Mouse (Mus musculus) T-helper 2 cell (primary cell): Measurements from ENCODE around the gene Gm11096.

Experiments used
- in situ Hi-C: fragments of 300-600 bp; cut with MboI, MseI; formaldehyde crosslinking; loops from one replicate; pipeline ENCODE4 v1.15.1; 2025; ENCODE audit warnings: high pct_unique_total_duplicates

Gm11096 gene

DNA sequence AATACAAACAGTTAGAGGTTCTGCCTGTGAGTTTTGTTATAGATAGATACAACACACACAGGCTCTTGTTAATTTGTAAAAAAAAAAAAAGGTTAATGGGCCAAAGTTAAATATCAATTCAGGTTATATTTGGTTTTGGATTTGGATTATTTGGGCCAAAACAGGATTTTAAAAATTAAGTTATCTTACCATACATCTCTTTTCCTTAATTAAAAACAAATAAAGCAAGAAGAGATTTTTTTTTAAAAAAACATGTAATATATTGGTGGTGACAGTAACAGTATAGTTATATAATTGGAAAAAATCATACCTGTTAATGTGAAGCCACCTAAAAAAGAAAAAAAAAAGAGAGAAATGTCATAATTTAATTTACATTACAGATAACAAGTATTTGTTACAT is at the start of gene Gm11096:
Gene Gm11096, plus strand, starts transcription at position 301 of the 400 bp plus-strand sequence.
- in situ Hi-C loops: no loop called here

DNA sequence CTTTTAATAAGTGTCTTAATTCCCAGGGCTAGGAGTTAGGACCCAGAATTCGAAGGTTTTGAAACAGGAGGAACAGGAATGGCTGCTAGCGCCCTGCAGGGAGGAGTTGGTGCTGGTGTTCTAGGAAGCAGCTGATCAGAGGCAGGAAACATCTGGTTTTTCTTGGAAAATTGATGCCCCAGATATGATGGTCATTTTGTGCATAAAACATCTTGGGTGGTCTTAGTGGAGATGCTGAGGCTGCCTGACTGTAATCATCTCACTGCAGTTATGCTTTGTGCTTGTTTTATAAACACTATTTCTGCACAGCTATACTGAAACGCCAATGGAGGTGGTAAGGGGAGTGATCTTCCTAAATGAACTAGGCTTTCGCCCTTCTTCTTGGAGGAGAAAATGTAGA is 48.5 kb upstream of the Gm11096 start:
- in situ Hi-C loops: no loop called here

- in situ Hi-C loops: no loop called here
Measured at GRCm38 (mm10) chr17:81394124-81394523, 47.4 kb upstream of the Gm11096 start.

- in situ Hi-C loops: no loop called here
Measured at GRCm38 (mm10) chr17:81397434-81397833, 44.1 kb upstream of the Gm11096 start.

GRCm38 (mm10) chr17:81400377-81400776 is 41.2 kb upstream of the Gm11096 start:
- in situ Hi-C loops: no loop called here

DNA sequence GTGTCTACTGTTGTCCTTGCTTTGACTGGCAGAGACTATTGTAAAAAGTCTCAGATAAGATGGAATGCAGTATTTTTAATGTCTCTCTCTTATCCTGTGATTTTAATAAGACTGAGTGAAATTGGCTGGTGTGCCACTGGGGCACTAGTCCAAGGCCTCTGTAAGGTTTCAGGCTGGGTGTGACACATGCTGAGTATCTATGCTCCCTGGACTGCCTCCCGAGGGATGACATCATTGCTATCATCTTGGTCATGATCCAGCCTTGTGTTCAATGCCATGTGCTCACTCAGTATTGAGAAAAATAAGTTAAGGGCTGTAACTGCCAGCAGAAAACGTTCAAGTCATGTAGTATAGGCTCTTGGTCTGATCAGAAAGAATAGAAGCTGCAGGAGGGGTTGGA is 38.9 kb upstream of the Gm11096 start:
- in situ Hi-C loops: no loop called here

GRCm38 (mm10) chr17:81403121-81403520 is 38.4 kb upstream of the Gm11096 start:
- in situ Hi-C loops: no loop called here

DNA sequence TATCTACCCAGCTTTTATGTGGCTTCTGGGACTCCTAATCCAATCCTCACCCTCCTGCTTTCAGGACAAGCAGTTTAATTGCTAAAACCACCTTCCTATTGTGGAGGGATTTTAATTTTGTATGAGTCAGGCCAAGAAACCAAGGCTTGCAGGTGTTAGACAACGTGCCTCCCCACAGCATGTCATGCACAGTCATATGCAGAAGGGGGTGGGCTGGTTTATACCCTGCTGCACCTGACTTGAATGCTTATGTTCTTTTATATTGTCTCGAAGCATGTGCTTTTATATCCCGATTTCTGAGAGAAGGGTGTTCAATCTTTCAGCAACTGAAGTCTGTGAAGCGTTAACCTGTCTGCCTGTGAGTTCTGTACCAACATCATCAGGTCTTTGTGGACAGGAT is 37.3 kb upstream of the Gm11096 start:
- in situ Hi-C loops: no loop called here

DNA sequence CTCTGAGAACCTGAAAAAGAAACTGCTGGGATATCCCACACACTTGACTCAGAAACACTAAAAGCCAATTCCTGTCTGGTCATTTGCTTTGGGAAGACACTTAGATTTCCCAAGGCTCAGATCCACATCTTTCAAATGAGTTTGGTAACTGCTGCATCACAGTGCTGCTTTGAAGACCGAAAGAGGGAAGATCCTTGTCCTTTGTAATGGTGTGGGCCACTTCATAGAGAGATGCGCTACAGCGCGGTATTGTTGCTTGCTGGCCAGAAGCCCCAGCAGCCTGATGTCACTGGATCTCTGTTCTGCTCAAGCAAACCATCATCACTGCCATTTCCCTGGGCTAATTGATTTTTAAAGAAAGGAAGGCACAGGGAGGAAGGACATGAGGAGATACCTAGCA is 28.8 kb upstream of the Gm11096 start:
- in situ Hi-C loops: no loop called here

DNA sequence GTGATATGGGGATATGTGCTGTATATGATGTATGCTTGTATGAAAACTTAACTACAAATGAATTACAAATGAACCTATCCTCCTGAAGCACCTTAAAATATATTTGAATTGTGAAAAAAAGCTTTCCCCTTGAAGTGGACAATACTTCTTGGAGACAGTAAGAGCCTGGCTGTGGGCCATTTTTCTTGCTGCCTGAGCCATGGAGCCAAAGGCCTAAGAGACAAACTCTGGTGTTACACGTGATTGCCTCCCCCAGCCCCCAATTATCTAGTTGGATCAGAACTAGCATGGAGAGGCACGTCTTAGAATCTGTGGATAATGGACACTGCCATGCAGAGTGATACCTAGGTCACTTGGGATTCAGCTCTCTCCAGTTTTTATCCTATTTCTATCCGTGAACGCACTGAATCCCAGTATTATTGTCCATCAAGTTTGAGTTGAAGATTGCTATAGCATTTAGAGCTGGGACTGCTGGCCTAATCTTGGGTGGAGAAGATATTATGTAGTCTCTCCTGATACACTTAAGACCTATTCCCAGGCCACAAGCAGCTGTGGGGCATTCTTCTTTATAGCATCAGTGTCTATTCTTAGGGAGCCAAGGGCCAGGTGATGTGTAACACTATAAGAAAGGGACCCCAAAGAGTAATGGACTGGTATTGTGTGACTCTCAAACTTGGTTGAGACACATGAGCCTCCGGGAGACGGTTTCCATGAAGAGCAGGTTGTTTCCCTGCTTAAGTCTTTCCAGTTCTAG is 25.0 kb upstream of the Gm11096 start:
- in situ Hi-C loops: no loop called here

GRCm38 (mm10) chr17:81419802-81420459 is 21.6 kb upstream of the Gm11096 start:
- in situ Hi-C loops: no loop called here

DNA sequence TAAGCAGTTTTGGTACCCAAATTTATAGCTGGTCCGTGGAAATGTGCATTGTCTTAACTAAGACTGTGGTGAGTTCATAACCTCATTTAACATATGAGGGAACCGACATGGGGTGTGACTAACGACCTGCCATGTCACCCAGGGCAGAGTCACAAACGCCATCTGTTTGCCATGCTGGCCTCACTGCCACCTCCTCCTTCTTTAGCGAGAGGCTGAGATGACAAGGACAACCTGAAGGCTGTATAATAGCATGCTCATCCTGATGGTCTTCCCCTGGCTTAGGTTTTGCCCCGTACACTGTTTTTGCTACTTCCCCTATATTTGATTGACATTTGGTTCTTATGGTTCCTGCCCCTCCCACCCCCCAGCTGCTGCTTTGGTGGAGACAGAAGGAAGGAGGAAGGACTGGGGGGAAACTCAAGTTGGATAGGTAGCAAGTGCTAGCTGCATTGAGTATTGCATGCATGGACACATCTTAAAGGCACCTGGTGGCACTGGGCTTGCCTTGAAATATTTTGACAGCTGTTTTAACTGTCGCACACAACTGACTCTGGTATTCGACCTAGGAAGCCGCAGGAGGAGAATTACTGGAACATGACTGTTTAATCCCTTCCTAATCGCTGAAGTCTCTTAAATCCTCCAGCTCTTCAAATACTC is 17.2 kb upstream of the Gm11096 start:
- in situ Hi-C loops: no loop called here

- in situ Hi-C loops: no loop called here
Measured at GRCm38 (mm10) chr17:81427245-81427644, 14.3 kb upstream of the Gm11096 start.

GRCm38 (mm10) chr17:81432733-81433132 is 8.8 kb upstream of the Gm11096 start:
- in situ Hi-C loops: no loop called here

- in situ Hi-C loops: no loop called here
Measured at GRCm38 (mm10) chr17:81433148-81433547, 8.4 kb upstream of the Gm11096 start.

GRCm38 (mm10) chr17:81455269-81455668 is 13.7 kb downstream of the Gm11096 start:
- in situ Hi-C loops: no loop called here

DNA sequence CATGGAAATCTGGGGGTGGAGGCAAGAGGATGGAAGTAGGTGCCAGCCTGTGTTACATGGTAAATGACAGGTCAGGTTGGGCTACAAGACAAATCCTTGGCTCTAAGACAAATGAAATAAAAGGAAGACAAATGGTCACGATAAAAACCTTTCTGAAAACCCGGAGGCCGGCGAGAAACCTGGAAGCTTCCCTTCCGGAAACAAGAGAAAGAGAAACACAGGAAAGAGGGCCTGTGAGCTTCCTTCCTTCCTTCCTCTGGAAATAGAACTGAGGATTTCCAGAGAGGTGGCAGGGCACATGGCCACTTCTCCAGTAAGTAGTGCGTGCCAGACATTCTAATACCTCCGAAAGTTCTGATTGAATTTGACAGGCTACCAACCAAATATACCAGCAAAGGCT is 14.4 kb downstream of the Gm11096 start:
- in situ Hi-C loops: no loop called here

DNA sequence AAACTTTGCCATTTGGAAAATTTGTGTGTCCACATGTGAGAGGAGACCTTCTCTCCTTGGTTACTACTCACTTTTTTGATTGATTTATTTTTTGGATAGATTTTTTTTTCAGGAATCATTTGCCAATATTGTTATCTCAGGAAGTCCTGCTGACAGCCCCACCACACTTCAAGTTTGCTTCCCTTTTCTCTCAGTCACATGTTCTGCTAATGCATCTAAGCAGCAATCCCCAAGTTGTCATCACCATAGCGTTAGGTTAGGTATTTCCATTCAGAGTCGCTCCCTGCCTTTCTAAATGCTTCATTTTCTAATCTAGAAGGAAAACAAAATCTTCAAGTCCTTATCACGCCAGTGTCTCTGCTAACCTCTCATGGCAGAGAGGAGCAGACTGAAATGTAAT is 17.8 kb downstream of the Gm11096 start:
- in situ Hi-C loops: no loop called here

GRCm38 (mm10) chr17:81468941-81469340 is 27.4 kb downstream of the Gm11096 start:
- in situ Hi-C loops: no loop called here

DNA sequence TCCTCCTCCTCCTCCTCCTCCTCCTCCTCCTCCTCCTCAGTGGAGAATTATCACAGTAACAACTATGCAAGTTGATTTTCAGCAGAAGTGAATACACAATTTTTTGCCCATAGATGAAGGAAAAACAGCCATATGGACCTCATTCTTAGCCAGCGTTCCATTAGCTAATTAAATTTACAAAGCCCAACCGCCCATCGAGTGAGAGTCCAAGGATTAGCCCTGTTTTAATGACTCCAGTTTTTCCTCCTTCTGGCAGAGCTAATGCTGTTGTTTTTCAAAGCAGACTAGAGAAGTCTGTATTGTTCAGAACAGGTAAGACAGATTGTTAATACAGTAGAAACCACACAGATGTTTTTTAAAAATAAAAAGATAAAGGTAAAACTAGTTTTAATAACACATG is 31.8 kb downstream of the Gm11096 start:
- in situ Hi-C loops: no loop called here

GRCm38 (mm10) chr17:81477420-81477819 is 35.9 kb downstream of the Gm11096 start:
- in situ Hi-C loops: loop anchor here (25.0 kb wide), 1 partner anchor 1040 kb away; no protein-coding TSS in a partner anchor

- in situ Hi-C loops: loop anchor here (25.0 kb wide), 1 partner anchor 1043 kb away; no protein-coding TSS in a partner anchor
Measured at GRCm38 (mm10) chr17:81479807-81480206, 38.2 kb downstream of the Gm11096 start.
